Mouse (Mus musculus) stomach, postnatal 0 days (tissue): ENCODE results near the gene Shc4.

Experiments
- CTCF ChIP-seq: IDR thresholded peaks from 2 replicates; pipeline ENCODE4 v1.5.1; 2016; ENCODE audit warnings: antibody characterized with exemption, low read depth, mild to moderate bottlenecking, moderate library complexity
- EP300 ChIP-seq: optimal IDR thresholded peaks from 2 replicates; pipeline ENCODE3; 2016; ENCODE audit warnings: antibody characterized with exemption

DNA sequence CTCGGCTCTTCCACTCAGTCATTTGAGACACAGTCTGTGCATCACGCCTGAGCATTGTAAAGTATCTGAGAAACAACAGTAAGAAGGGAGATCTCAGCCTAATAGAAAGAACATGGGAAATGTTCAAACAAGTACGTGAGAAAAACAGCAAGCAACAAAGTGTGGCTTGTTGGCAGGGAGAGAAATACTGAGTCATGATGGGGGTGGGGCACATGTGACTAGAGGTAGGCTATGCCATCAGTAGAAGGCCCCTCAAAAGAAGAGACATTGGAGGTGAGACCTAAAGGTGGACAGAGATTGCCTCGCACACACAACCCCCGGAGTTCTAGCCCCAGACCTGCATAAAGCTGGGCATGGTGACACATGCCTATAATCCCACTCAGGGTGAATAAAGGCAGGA lies 58.7 kb downstream of the Shc4 start:
- TF ChIP-seq EP300 (no peak), CTCF (no peak)
